Mouse (Mus musculus): ENCODE results near the gene Srsf6. TPM values are rescaled to one million over a fixed set of nuclear protein-coding genes. Genes with fewer than 3 reads are reported as not detected.
"Not testable (repeated sequence)": the region's sequence is repeated elsewhere in the genome, so short reads cannot be mapped to it uniquely, and the experiment has no call there.

The Srsf6 gene
- 173 and 201 TPM in 2 replicates for polyA plus RNA-seq (2014; fragmentation: Nextera tagmentation; extraction: Ambion mirVana)

DNA sequence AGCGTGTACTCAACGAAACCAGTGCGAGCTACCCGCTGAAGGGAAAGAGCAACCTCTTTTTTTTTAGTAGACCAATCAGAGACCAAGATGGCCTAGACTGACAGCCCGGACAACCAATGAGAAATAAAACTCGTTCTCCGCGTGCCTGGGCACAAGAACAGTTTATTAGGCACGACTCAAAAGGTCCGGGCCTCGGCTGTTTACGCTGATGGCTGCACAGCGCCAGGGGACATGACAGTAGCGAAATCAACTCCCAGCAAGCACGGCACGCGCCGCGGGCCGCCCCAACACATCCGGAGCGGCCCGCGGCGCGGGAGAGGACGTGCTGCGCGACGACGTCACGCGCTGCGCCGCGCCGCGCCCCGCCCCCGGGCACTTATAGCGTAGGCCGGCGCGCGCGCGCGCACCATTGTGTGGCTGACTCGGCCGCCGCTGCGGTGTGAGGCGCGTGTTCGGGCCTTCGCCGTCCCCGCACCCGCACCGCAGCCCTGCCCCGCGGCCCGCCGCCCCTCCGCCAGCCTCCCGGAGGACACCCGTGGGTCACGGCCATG, at the start of gene Srsf6:
Gene Srsf6, plus strand, starts transcription at position 406 of the 551 bp plus-strand sequence.
- peak; percentile 94 for ATAC-seq (ENCODE audit: low read depth)
- 0% methylated on average over 26 of the region's 68 CpGs for WGBS
- peaks cover 4% of the 10 kb centered on the region for H3K4me1 ChIP-seq (ENCODE audit: control insufficient read depth, insufficient read depth, low read length)
- peak within 1 kb of the TSS; percentile 100 for H3K4me3 ChIP-seq (ENCODE audit: low read depth, low read length)
- peak; percentile 98 for DNase-seq (ENCODE audit: low spot score)
- H3K9me3 ChIP-seq (ENCODE audit: control insufficient read depth, low read length), result no peaks in the 10 kb centered on the region
- peak within 1 kb of the TSS; percentile 99 for H3K27ac ChIP-seq (replicated peaks; ENCODE audit: low read depth, low read length)
- no peaks in the 10 kb centered on the region; the same call in 1 of the 2 replicates for H3K27me3 ChIP-seq (replicated peaks; ENCODE audit: control insufficient read depth, insufficient read depth, low read length)
- H3K4me2 ChIP-seq (ENCODE audit: low read depth, low read length), result peak within 1 kb of the TSS; percentile 86
- peak within 1 kb of the TSS; percentile 100 for H3K9ac ChIP-seq (ENCODE audit: low read depth, low read length)
- H3K36me3 ChIP-seq (ENCODE audit: control insufficient read depth, insufficient read depth, low read length), result peaks cover 35% of the 10 kb centered on the region

DNA sequence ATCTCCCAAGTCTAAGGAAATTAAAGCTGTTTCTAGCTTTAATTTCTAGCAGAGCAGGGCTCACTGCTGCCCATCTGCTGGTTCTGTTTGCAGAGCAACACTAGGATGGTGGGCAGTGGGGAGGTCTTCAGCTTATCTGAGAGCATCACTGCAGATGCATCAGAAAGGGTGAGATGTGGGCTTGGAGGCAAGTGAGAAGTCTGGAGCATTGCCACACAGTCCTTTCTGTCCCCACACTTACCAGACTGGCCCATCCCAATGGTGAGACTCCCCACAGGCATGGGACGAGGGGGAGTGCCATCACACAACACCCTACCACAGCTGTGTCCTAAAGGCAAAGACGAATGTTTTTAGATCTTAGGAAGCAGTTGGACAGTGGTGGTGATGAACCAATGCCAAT, 47.2 kb upstream of the Srsf6 start:
- 58% methylated on average over 2 of the region's 2 CpGs for WGBS
- no peak for DNase-seq (ENCODE audit: low spot score)
- H3K27me3 ChIP-seq (replicated peaks; ENCODE audit: control insufficient read depth, insufficient read depth, low read length), result no peaks in the 10 kb centered on the region
- H3K4me1 ChIP-seq (ENCODE audit: control insufficient read depth, insufficient read depth, low read length), result no peaks in the 10 kb centered on the region
- no peak overlapping the region for H3K4me3 ChIP-seq (ENCODE audit: low read depth, low read length)
- no peaks in the 10 kb centered on the region for H3K36me3 ChIP-seq (ENCODE audit: control insufficient read depth, insufficient read depth, low read length)
- no peaks in the 10 kb centered on the region for H3K9me3 ChIP-seq (ENCODE audit: control insufficient read depth, low read length)
- H3K27ac ChIP-seq (replicated peaks; ENCODE audit: low read depth, low read length), result no peak overlapping the region
- no peak for ATAC-seq (ENCODE audit: low read depth)
- no peak overlapping the region for H3K4me2 ChIP-seq (ENCODE audit: low read depth, low read length)
- H3K9ac ChIP-seq (ENCODE audit: low read depth, low read length), result no peak overlapping the region

DNA sequence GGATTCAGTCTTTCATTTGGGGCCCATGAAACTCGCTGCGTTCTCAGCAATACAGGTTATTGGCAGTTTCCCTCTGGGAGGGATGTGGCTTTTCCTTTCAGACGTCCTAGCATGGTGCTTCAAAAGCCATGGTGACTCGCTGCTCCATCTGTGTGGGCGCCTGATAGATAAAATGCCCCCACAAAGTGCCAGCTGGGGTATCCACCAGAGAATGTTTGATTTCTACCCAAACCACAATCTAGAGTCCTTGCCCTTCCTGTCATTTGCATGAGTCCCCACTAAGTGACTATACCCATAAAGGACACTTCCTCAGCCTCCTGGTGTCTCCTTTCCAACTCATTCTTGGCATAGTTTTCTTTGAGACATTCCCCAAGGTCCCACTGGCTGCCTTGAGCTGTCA, 44.2 kb upstream of the Srsf6 start:
- Histone ChIP-seq H3K9me3 (ENCODE audit: control insufficient read depth, low read length) (no peaks in the 10 kb centered on the region), H3K4me3 (ENCODE audit: low read depth, low read length) (no peak overlapping the region), H3K27ac (replicated peaks; ENCODE audit: low read depth, low read length) (no peak overlapping the region), H3K4me1 (ENCODE audit: control insufficient read depth, insufficient read depth, low read length) (no peaks in the 10 kb centered on the region), H3K4me2 (ENCODE audit: low read depth, low read length) (no peak overlapping the region), H3K36me3 (ENCODE audit: control insufficient read depth, insufficient read depth, low read length) (no peaks in the 10 kb centered on the region), H3K27me3 (replicated peaks; ENCODE audit: control insufficient read depth, insufficient read depth, low read length) (no peaks in the 10 kb centered on the region), H3K9ac (ENCODE audit: low read depth, low read length) (no peak overlapping the region)
- 68% methylated on average over 5 of the region's 5 CpGs for WGBS
- ATAC-seq (ENCODE audit: low read depth), result no peak
- DNase-seq (ENCODE audit: low spot score), result no peak

DNA sequence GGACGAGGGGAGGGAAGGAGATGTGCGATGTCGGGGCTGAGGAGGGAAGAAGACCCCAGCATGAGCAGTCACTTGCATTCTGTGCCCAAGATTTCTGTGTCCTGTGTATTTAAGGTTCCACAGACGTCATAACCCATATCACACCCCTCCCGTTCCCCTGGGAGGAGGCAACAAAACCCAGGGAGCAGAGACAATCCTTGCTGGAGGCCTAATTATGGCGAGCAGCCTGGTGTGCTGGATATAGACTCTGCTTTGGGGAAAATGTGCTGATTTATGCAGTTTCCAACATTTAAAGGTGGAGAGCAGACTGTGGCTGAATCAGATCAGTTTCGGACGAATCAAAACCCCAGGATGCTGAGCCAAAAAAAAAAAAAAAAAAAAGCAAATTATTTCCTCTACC, 42.7 kb upstream of the Srsf6 start:
- Histone ChIP-seq H3K4me1 (ENCODE audit: control insufficient read depth, insufficient read depth, low read length) (no peaks in the 10 kb centered on the region), H3K4me3 (ENCODE audit: low read depth, low read length) (no peak overlapping the region), H3K4me2 (ENCODE audit: low read depth, low read length) (no peak overlapping the region), H3K9me3 (ENCODE audit: control insufficient read depth, low read length) (no peaks in the 10 kb centered on the region), H3K27ac (replicated peaks; ENCODE audit: low read depth, low read length) (no peak overlapping the region), H3K9ac (ENCODE audit: low read depth, low read length) (no peak overlapping the region), H3K27me3 (replicated peaks; ENCODE audit: control insufficient read depth, insufficient read depth, low read length) (no peaks in the 10 kb centered on the region), H3K36me3 (ENCODE audit: control insufficient read depth, insufficient read depth, low read length) (no peaks in the 10 kb centered on the region)
- WGBS, result 71% methylated on average over 8 of the region's 8 CpGs
- DNase-seq (ENCODE audit: low spot score), result no peak
- no peak; the same call in 1 of the 2 replicates for ATAC-seq (ENCODE audit: low read depth)

DNA sequence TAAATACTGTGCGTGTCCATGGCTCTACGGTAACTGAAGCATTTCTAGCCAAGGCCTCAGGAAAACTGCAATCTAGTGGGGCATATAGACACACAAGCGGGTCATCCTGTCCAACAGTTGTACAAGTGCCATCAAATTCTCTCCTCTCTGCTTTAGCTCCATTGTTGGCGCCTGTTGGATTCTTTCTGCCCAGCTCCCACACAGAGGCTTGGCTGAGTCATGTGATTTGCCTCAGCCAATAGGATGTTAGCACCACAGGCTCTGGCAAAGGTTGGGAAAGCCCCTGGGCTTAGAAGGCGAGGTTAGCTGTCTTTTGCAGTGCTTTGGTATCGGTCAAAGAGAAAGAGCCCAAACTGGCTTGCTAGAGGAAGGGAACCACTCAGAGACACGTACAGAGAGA, 42.1 kb upstream of the Srsf6 start:
- Histone ChIP-seq H3K9ac (ENCODE audit: low read depth, low read length) (no peak overlapping the region), H3K4me2 (ENCODE audit: low read depth, low read length) (no peak overlapping the region), H3K36me3 (ENCODE audit: control insufficient read depth, insufficient read depth, low read length) (no peaks in the 10 kb centered on the region), H3K27me3 (replicated peaks; ENCODE audit: control insufficient read depth, insufficient read depth, low read length) (no peaks in the 10 kb centered on the region), H3K27ac (replicated peaks; ENCODE audit: low read depth, low read length) (no peak overlapping the region), H3K4me1 (ENCODE audit: control insufficient read depth, insufficient read depth, low read length) (no peaks in the 10 kb centered on the region), H3K9me3 (ENCODE audit: control insufficient read depth, low read length) (no peaks in the 10 kb centered on the region), H3K4me3 (ENCODE audit: low read depth, low read length) (no peak overlapping the region)
- DNase-seq (ENCODE audit: low spot score), result no peak
- ATAC-seq (ENCODE audit: low read depth), result no peak; the same call in 1 of the 2 replicates
- 70% methylated on average over 7 of the region's 7 CpGs for WGBS

DNA sequence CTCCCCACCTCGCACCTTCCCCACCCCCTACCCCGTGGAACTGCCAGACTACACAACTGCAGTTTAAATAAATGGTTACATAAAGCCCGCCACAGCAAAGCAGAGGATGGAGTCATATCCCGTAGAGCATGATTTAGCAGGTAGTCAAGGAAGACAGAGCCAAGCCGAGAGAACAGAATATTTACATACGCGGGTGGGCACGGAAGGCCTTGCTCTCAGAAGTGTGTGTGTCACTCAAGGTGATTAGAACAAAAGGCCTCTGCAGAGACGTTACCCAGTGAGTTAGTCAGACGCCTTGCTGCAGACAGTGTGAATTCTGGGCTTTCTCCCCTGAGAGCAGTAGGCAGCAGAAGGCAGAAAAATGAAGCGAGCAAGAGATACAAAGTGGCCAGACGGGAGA, 41.6 kb upstream of the Srsf6 start:
- no peak for DNase-seq (ENCODE audit: low spot score)
- Histone ChIP-seq H3K4me3 (ENCODE audit: low read depth, low read length) (no peak overlapping the region), H3K36me3 (ENCODE audit: control insufficient read depth, insufficient read depth, low read length) (no peaks in the 10 kb centered on the region), H3K9me3 (ENCODE audit: control insufficient read depth, low read length) (no peaks in the 10 kb centered on the region), H3K27me3 (replicated peaks; ENCODE audit: control insufficient read depth, insufficient read depth, low read length) (no peaks in the 10 kb centered on the region), H3K4me2 (ENCODE audit: low read depth, low read length) (no peak overlapping the region), H3K9ac (ENCODE audit: low read depth, low read length) (no peak overlapping the region), H3K4me1 (ENCODE audit: control insufficient read depth, insufficient read depth, low read length) (no peaks in the 10 kb centered on the region), H3K27ac (replicated peaks; ENCODE audit: low read depth, low read length) (no peak overlapping the region)
- no peak for ATAC-seq (ENCODE audit: low read depth)
- 83% methylated on average over 12 of the region's 12 CpGs for WGBS

DNA sequence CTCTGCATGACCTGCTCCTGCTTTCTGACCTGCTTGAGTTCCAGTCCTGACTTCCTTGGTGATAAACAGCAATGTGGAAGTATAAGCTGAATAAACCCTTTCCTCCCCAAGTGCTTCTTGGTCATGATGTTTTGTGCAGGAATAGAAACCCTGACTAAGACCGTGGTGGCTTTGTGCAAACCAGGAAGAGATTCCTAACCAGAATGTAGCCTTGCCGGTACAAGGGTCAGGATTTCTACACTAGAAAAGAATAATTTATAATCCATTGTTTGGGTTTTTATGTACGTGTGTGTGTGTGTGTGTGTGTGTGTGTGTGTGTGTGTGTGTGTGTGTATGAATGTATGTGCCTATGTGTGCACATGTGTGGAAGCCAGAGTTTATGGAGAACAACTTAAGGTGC, 38.3 kb upstream of the Srsf6 start:
- H3K27ac ChIP-seq (replicated peaks; ENCODE audit: low read depth, low read length); H3K27me3 ChIP-seq (replicated peaks; ENCODE audit: control insufficient read depth, insufficient read depth, low read length); ATAC-seq (ENCODE audit: low read depth); DNase-seq (ENCODE audit: low spot score); H3K4me1 ChIP-seq (ENCODE audit: control insufficient read depth, insufficient read depth, low read length); H3K9me3 ChIP-seq (ENCODE audit: control insufficient read depth, low read length); H3K4me3 ChIP-seq (ENCODE audit: low read depth, low read length); H3K4me2 ChIP-seq (ENCODE audit: low read depth, low read length); H3K9ac ChIP-seq (ENCODE audit: low read depth, low read length); H3K36me3 ChIP-seq (ENCODE audit: control insufficient read depth, insufficient read depth, low read length): not testable (repeated sequence)
- 86% methylated on average over 3 of the region's 3 CpGs for WGBS

DNA sequence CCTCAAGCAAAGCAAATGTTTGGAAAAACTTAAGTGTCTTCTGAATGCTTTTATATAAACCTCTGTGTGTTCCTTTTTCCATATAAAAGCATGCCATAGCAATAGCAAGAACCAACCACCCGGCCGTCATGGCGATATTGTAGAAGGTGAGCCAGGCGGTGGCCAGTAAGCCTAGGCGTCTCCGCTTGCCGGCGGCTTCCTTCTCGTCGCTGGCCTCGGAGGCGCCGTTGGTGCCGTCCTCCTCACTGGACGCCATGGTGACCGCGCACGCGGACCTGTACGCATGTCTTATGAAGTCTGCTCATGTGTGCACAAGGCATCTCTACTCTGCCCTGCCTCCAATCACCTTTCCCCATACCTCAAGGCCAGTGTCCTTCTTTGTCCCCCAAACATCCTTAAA, 32.1 kb upstream of the Srsf6 start:
- H3K27me3 ChIP-seq (replicated peaks; ENCODE audit: control insufficient read depth, insufficient read depth, low read length); H3K4me3 ChIP-seq (ENCODE audit: low read depth, low read length); H3K4me2 ChIP-seq (ENCODE audit: low read depth, low read length); H3K4me1 ChIP-seq (ENCODE audit: control insufficient read depth, insufficient read depth, low read length); ATAC-seq (ENCODE audit: low read depth); H3K9me3 ChIP-seq (ENCODE audit: control insufficient read depth, low read length); H3K9ac ChIP-seq (ENCODE audit: low read depth, low read length); H3K27ac ChIP-seq (replicated peaks; ENCODE audit: low read depth, low read length); DNase-seq (ENCODE audit: low spot score); H3K36me3 ChIP-seq (ENCODE audit: control insufficient read depth, insufficient read depth, low read length): not testable (repeated sequence)
- WGBS, result 90% methylated on average over 15 of the region's 20 CpGs

DNA sequence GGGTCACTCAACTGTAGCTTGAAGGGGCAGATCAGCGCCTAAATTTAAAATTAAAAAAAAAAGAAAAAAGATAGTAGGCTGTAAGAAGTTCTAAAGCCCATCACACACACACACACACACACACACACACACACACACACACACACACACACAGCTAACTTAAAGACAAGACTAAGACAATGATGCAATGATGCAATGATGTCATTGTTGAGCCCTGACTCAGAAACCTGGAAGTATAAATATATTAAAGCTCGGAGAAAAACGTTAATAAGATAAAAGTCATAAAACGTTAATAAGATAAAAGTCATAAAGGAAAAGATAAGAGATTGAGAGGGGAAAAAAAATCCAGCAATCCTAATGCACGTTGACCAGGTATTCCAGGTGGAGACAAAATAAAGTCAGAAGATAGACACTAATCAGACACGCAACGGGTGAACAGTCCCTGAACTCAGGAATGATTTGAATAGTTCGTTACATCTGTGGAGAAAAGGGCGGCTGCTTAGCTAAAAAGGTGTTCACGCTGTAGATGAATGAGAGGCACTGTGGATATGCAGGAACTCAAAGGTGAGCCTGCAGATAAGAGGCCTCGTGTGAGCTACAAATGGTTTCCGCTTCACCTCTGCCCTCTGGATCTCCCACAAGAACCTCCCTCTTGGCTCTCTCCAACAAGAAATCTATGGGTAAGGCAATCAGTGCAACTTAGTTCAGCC, 31.3 kb upstream of the Srsf6 start:
- no peaks in the 10 kb centered on the region for H3K4me1 ChIP-seq (ENCODE audit: control insufficient read depth, insufficient read depth, low read length)
- peak; percentile 18; the same call in 1 of the 2 replicates for ATAC-seq (ENCODE audit: low read depth)
- no peaks in the 10 kb centered on the region for H3K27me3 ChIP-seq (replicated peaks; ENCODE audit: control insufficient read depth, insufficient read depth, low read length)

More for the DNA sequence above, 31.3 kb upstream of the Srsf6 start:
- no peak overlapping the region for H3K9ac ChIP-seq (ENCODE audit: low read depth, low read length)
- 74% methylated on average over 12 of the region's 12 CpGs for WGBS
- no peaks in the 10 kb centered on the region for H3K36me3 ChIP-seq (ENCODE audit: control insufficient read depth, insufficient read depth, low read length)
- DNase-seq (ENCODE audit: low spot score), result no peak
- H3K27ac ChIP-seq (replicated peaks; ENCODE audit: low read depth, low read length), result no peak overlapping the region
- H3K9me3 ChIP-seq (ENCODE audit: control insufficient read depth, low read length), result no peaks in the 10 kb centered on the region
- H3K4me3 ChIP-seq (ENCODE audit: low read depth, low read length), result no peak overlapping the region
- no peak overlapping the region for H3K4me2 ChIP-seq (ENCODE audit: low read depth, low read length)

Measured in embryonic facial prominence, embryonic 14.5 days (tissue).